Mouse (Mus musculus) spleen, adult 2 months (tissue): ENCODE results near the gene March11.

Experiments used
- CTCF ChIP-seq: fragments of 200-500 bp; IDR thresholded peaks from 2 replicates; pipeline ENCODE4 v1.5.1; 2011; ENCODE audit warnings: mild to moderate bottlenecking, inconsistent platforms; ENCODE audit not compliant: insufficient read depth, insufficient read length, insufficient replicate concordance; ENCODE audit errors: extremely low read depth
- POLR2A ChIP-seq: fragments of 200-500 bp; IDR thresholded peaks from 2 replicates; pipeline ENCODE4 v1.6.1; 2011; ENCODE audit warnings: low read depth, low read length, inconsistent platforms

GRCm38 (mm10) chr15:26309291-26309931, 563 bp downstream of the March11 start:
- no peak for TF ChIP-seq CTCF
- no peak for TF ChIP-seq POLR2A
